Mouse (Mus musculus) intestine, embryonic 15.5 days (tissue): Measurements from ENCODE around the gene Scyl1. TPM values are rescaled to one million over a fixed set of nuclear protein-coding genes. Genes with fewer than 3 reads are reported as not detected.
A peak's percentile ranks its signal among the peaks of the same experiment; 100 is the strongest.

Experiments
- ATAC-seq: fragments of 200-750 bp; cut with Nextera tagmentation; 2 replicates; pipeline ENCODE4 v1.8.0; 2017; ENCODE audit warnings: moderate TSS enrichment, moderate library complexity
- H3K27ac ChIP-seq: fragments of 300-500 bp; sonication (generic); 2 replicates; pipeline ENCODE4 v1.5.1; 2015; ENCODE audit warnings: mild to moderate bottlenecking, inconsistent platforms
- H3K27me3 ChIP-seq: fragments of 300-500 bp; sonication (generic); replicated peaks from 2 replicates; pipeline ENCODE4 v1.6.1; 2015; ENCODE audit warnings: inconsistent platforms
- H3K36me3 ChIP-seq: fragments of 300-500 bp; sonication (generic); 2 replicates; pipeline ENCODE4 v1.6.1; 2015; ENCODE audit warnings: inconsistent platforms
- H3K4me1 ChIP-seq: fragments of 300-500 bp; sonication (generic); replicated peaks from 2 replicates; pipeline ENCODE4 v1.6.1; 2015; ENCODE audit warnings: inconsistent platforms
- H3K4me2 ChIP-seq: fragments of 300-500 bp; sonication (generic); replicated peaks from 2 replicates; pipeline ENCODE4 v1.6.1; 2015; ENCODE audit warnings: mild to moderate bottlenecking, inconsistent platforms
- H3K4me3 ChIP-seq: fragments of 300-500 bp; sonication (generic); replicated peaks from 2 replicates; pipeline ENCODE4 v1.5.1; 2015; ENCODE audit warnings: inconsistent platforms
- H3K9ac ChIP-seq: fragments of 300-500 bp; sonication (generic); 2 replicates; pipeline ENCODE4 v1.6.1; 2015; ENCODE audit warnings: inconsistent platforms
- H3K9me3 ChIP-seq: fragments of 300-500 bp; sonication (generic); 2 replicates; pipeline ENCODE4 v1.6.1; 2016; ENCODE audit warnings: inconsistent platforms
- WGBS: fragments of 180-500 bp; shearing (Covaris S2); methylation state at CpG from one replicate; pipeline ENCODE4 v1.1.7; 2015; 5-methylcytosine and 5-hydroxymethylcytosine counted together
- polyA plus RNA-seq: library from polyadenylated mRNA; unstranded; fragments of >200 nt; fragmentation: Nextera tagmentation; extraction: Ambion mirVana; gene quantifications from 2 replicates; pipeline ENCODE4 v1.2.1, GENCODE M21; 2015

Gene Scyl1
- polyA plus RNA-seq, 1 experiment from 2014 or later, result 60.9 TPM

- H3K4me1 ChIP-seq, result peaks cover 32% of the 10 kb centered on the region
- peak overlapping the region; percentile 21 for H3K4me3 ChIP-seq
- no peaks in the 10 kb centered on the region for H3K36me3 ChIP-seq
- H3K27ac ChIP-seq, result no peak overlapping the region
- WGBS, result 9% methylated on average over 35 of the region's 36 CpGs
- ATAC-seq, result no peak
- H3K27me3 ChIP-seq, result peaks cover 28% of the 10 kb centered on the region
- no peaks in the 10 kb centered on the region for H3K9me3 ChIP-seq
- peak overlapping the region; percentile 61 for H3K4me2 ChIP-seq
- no peak overlapping the region for H3K9ac ChIP-seq
Measured at GRCm38 (mm10) chr19:5745756-5746710, 25.2 kb downstream of the Scyl1 start.

DNA sequence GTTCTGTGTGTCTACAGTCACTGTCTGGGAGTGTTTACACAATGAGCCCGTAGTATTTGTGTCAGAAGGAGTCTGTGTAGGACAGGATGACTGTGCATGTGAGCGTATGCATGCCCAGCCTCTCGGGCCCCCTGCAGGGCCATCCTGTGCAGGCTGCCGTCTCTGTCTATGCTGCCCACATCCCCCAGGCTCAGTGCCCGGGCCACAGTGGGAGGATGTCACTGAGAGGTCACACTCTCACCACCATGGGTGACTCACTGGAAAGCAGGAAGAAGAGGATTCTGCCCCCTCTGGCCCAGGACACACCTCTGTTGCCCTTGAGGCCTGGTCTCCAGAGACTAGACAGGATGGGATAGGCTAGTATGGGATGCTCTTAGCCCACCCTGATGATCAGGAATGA lies 27.6 kb downstream of the Scyl1 start:
- peak overlapping the region; percentile 96 for H3K4me2 ChIP-seq
- no peaks in the 10 kb centered on the region for H3K9me3 ChIP-seq
- H3K4me3 ChIP-seq, result no peak overlapping the region
- H3K27ac ChIP-seq, result no peak overlapping the region
- no peak for ATAC-seq
- H3K4me1 ChIP-seq, result peaks cover 42% of the 10 kb centered on the region
- H3K36me3 ChIP-seq, result no peaks in the 10 kb centered on the region
- 36% methylated on average over 5 of the region's 5 CpGs for WGBS
- H3K9ac ChIP-seq, result no peak overlapping the region
- peaks cover 7% of the 10 kb centered on the region for H3K27me3 ChIP-seq

DNA sequence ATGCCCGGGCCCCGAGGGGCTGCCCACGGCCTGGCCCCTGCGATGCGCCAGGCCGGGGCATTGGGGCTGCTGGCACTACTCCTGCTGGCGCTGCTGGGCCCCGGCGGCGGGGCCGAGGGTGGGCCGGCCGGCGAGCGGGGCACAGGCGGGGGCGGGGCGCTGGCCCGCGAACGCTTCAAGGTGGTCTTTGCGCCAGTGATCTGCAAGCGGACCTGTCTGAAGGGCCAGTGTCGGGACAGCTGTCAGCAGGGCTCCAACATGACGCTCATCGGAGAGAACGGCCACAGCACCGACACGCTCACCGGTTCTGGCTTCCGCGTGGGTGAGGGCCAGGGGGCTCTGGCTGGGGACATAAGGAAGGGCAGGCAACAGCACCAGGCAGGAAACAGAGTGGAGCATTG lies 29.0 kb downstream of the Scyl1 start:
- WGBS, result 2% methylated on average over 32 of the region's 32 CpGs
- Histone ChIP-seq H3K4me2 (peak overlapping the region; percentile 96), H3K9me3 (no peaks in the 10 kb centered on the region), H3K27me3 (peaks cover 7% of the 10 kb centered on the region), H3K4me3 (peak overlapping the region; percentile 62), H3K36me3 (no peaks in the 10 kb centered on the region), H3K27ac (peak overlapping the region; percentile 94), H3K4me1 (peaks cover 42% of the 10 kb centered on the region), H3K9ac (peak overlapping the region; percentile 85)
- peak; percentile 51 for ATAC-seq

GRCm38 (mm10) chr19:5741641-5742240 lies 29.5 kb downstream of the Scyl1 start:
- under 1% methylated on average over 54 of the region's 55 CpGs for WGBS
- Histone ChIP-seq H3K27me3 (peaks cover 8% of the 10 kb centered on the region), H3K27ac (peak overlapping the region; percentile 94), H3K4me2 (peak overlapping the region; percentile 96), H3K36me3 (no peaks in the 10 kb centered on the region), H3K9ac (peak overlapping the region; percentile 85), H3K4me1 (peaks cover 42% of the 10 kb centered on the region), H3K4me3 (peak overlapping the region; percentile 62), H3K9me3 (no peaks in the 10 kb centered on the region)
- peak; percentile 83 for ATAC-seq

DNA sequence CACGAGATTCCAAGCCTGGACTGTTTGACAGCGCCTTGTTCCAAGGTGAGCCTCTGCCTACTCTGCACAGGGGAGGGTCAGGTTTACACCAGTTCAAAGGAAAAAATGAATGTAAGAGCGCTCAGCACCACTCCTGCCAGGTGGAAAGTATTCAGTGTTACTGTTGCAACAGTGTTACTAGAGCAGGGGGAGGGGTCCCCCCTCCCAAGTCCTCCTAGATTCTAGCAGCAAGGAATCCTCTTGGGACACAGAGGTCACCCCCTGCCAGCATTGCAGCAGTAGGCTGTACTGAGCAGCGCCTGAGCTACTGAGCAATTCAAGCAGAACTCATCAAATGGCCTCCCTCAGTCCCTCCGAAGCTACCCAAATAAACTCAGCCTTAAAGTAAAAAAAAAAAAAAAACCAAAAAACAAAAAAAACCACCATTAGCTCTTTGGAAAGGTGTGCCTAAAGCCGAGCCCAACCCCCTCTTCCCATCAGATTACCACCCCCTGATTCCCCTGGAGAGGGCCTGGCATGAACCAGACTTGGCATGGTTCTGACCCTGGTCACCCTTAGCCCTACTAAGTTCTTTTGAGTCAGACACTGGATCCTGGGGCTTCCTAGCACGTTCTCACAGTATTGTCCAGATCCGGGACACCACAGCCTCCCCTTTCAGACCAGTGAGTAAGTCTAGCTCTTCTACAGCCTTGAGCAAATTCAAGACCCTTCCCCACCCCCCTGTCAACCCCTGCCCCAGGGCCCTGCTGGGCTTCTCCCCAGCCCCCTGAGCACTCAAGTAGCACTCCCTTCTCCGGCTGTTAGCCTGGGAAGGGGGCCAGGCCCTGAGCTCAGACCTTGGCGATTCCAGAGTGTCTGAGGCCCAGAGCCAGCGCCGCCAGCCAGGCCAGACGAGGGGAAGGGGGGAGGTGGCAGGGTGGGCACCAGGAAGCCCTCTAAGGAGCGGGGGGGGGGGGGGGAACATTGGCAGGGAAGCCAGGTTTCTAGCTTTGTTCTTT lies 30.6 kb downstream of the Scyl1 start, which contains the start of gene Ltbp3:
Gene Ltbp3 (plus strand): TSS at position 585 of the 998 bp plus-strand sequence.
- Histone ChIP-seq H3K4me1 (peaks cover 33% of the 10 kb centered on the region), H3K27me3 (peaks cover 8% of the 10 kb centered on the region), H3K4me3 (peak within 1 kb of the TSS; percentile 62), H3K27ac (peak within 1 kb of the TSS; percentile 94), H3K4me2 (peak within 1 kb of the TSS; percentile 96), H3K9ac (peak within 1 kb of the TSS; percentile 85), H3K9me3 (no peaks in the 10 kb centered on the region), H3K36me3 (no peaks in the 10 kb centered on the region)
- 37% methylated on average over 12 of the region's 14 CpGs for WGBS
- ATAC-seq, result peak; percentile 42; the same call in 1 of the 2 replicates

DNA sequence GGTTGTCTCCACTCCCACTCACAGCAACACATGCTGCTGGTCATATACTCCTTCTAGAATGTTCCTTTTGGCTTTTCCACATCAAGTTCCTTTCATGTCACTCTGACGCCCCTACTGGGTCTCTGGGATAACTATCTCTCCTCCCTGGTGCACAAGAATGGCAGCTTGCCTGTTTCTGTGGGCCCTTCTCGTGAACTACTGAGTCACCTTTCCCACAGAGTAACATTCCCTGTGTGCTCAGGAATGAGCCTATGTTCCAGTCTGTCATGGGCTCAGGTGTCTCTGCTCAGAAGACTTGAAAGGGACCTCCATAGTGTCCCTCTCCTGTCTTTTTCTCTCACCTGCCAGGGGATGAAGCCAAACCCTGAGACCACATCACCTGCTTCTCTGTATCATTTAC lies 31.8 kb downstream of the Scyl1 start:
- H3K36me3 ChIP-seq, result no peaks in the 10 kb centered on the region
- ATAC-seq, result no peak
- H3K4me3 ChIP-seq, result no peak overlapping the region
- no peak overlapping the region for H3K4me2 ChIP-seq
- peaks cover 3% of the 10 kb centered on the region; the same call in 1 of the 2 replicates for H3K27me3 ChIP-seq
- peaks cover 29% of the 10 kb centered on the region for H3K4me1 ChIP-seq
- 60% methylated on average over 2 of the region's 2 CpGs for WGBS
- H3K9ac ChIP-seq, result no peak overlapping the region
- H3K27ac ChIP-seq, result no peak overlapping the region
- no peaks in the 10 kb centered on the region for H3K9me3 ChIP-seq

DNA sequence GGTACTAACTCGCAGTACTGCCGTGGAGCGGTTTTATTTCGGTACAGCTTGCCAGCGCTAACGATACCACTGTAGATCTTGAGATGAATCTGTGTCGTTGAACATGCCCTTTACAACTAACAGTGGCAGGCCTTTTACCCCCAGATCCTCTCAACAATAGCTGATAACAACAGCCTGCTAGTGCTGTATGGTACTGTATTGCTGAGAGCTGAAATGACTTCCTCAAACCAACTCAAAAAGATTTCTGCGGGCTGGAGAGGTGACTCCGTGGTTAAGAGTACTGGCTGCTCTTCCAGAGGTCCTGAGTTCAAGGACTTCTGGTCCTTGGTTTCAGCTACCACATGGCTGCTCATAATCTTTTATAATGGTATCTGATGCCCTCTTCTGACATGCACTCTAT lies 36.9 kb downstream of the Scyl1 start:
- no peak for ATAC-seq
- Histone ChIP-seq H3K9me3 (no peaks in the 10 kb centered on the region), H3K4me3 (no peak overlapping the region), H3K27me3 (peaks cover 3% of the 10 kb centered on the region; the same call in 1 of the 2 replicates), H3K27ac (no peak overlapping the region), H3K9ac (no peak overlapping the region), H3K4me1 (peaks cover 16% of the 10 kb centered on the region), H3K4me2 (no peak overlapping the region), H3K36me3 (no peaks in the 10 kb centered on the region)
- WGBS, result 81% methylated on average over 9 of the region's 9 CpGs

GRCm38 (mm10) chr19:5731264-5731978 lies 39.8 kb downstream of the Scyl1 start:
- peaks cover 39% of the 10 kb centered on the region for H3K4me1 ChIP-seq
- under 1% methylated on average over 47 of the region's 47 CpGs for WGBS
- H3K36me3 ChIP-seq, result no peaks in the 10 kb centered on the region
- no peaks in the 10 kb centered on the region for H3K27me3 ChIP-seq
- no peaks in the 10 kb centered on the region for H3K9me3 ChIP-seq
- peak overlapping the region; percentile 84 for H3K4me3 ChIP-seq
- H3K4me2 ChIP-seq, result peak overlapping the region; percentile 90
- ATAC-seq, result peak; percentile 86
- H3K9ac ChIP-seq, result peak overlapping the region; percentile 73
- 0 out of 2 replicates have a peak overlapping the region, but pooled peaks have one; percentile 41 for H3K27ac ChIP-seq

GRCm38 (mm10) chr19:5730314-5731186 lies 40.7 kb downstream of the Scyl1 start:
- H3K9me3 ChIP-seq, result no peaks in the 10 kb centered on the region
- WGBS, result 73% methylated on average over 29 of the region's 29 CpGs
- H3K27me3 ChIP-seq, result no peaks in the 10 kb centered on the region
- peak overlapping the region; percentile 73 for H3K9ac ChIP-seq
- no peak for ATAC-seq
- no peaks in the 10 kb centered on the region for H3K36me3 ChIP-seq
- no peak overlapping the region for H3K27ac ChIP-seq
- peaks cover 45% of the 10 kb centered on the region for H3K4me1 ChIP-seq
- peak overlapping the region; percentile 90 for H3K4me2 ChIP-seq
- peak overlapping the region; percentile 84 for H3K4me3 ChIP-seq

DNA sequence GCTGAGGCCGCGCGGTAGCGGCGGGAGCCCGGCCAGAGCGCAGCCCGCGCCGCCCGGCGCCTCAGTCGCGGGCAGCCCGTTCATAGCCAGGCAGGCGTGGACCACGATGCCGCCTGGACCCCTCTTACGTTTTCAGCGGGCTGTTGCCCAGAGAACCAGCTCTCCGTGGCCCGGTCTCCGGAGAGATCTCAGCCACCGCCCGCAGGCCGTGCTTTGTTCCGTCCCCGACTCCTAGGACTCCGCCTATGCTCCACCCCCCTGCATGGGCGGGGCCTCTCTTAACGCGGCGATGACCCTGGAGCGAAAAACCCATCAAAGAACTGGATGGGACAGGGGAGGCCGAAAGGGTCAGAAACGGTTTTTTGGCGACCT lies 41.8 kb downstream of the Scyl1 start, which contains the start of gene Fam89b:
Gene Fam89b (minus strand): TSS at position 210 of the 372 bp plus-strand sequence.
- Histone ChIP-seq H3K4me2 (peak within 1 kb of the TSS; percentile 90), H3K9ac (peak within 1 kb of the TSS; percentile 94), H3K36me3 (no peaks in the 10 kb centered on the region), H3K27ac (peak within 1 kb of the TSS; percentile 89), H3K4me3 (peak within 1 kb of the TSS; percentile 84), H3K9me3 (no peaks in the 10 kb centered on the region), H3K27me3 (no peaks in the 10 kb centered on the region), H3K4me1 (peaks cover 56% of the 10 kb centered on the region)
- peak; percentile 79 for ATAC-seq
- WGBS, result under 1% methylated on average over 37 of the region's 37 CpGs
